Mouse (Mus musculus) heart, postnatal 36 days (tissue): ENCODE measurements at regions not wholly inside any gene's neighbourhood (a gene's known extent, or its start where the extent isn't known, plus 50 kb on each side); places are given as distances from the start of the nearest gene placed in this dataset.
"Not testable (repeated sequence)": the region's sequence is repeated elsewhere in the genome, so short reads cannot be mapped to it uniquely, and the experiment has no call there.

Source experiments
- DNase-seq, 2 experiments: peaks; one replicate each; pipeline ENCODE4 v3.0.0; 2021 to 2022
- intact Hi-C: fragments of 180-260 bp; cut with DNase I; formaldehyde crosslinking; loops from one replicate; pipeline ENCODE4 v1.15.1; 2025

- intact Hi-C loops = no loop called here
- no peak for DNase-seq
Measured at GRCm38 (mm10) chr7:113010150-113010549, 56.4 kb downstream of the Rassf10 start.

DNA sequence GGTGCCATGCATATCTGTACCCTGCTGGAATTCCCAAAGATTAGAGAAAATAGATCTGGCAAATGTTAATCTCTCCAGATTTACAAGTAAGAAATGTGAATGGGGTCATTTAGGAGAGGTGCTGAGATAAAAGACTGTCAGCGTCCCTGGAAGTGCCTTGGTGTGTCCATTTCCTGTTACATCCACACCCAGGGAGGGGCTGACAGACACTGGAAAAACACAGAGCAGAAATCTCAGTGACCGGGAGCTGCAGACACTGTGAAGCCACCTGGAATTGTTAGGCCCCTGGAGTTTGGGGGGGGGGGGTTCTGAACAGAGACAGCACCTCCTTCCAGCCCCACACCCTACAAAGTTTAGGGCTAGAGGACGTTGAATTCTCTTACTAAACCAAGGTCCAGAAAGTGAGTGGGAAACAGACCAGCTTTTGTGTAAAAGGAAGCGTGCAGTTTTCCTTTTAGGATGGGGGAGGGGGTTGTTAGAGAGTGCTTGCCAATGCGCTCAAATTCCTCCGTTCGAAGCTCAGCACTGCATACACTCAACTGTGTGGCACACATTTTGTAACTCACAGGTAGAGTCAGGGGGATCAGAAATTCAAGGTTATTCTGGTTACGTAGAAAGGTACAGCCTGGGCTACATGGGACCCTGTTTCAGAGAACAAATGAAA is 63.5 kb downstream of the Rassf10 start:
- DNase-seq = peak in 1 of 2 experiments; percentile 9
- intact Hi-C loops = no loop called here

GRCm38 (mm10) chr7:113021412-113021811 is 67.7 kb downstream of the Rassf10 start:
- DNase-seq = no peak
- intact Hi-C loops = no loop called here

DNA sequence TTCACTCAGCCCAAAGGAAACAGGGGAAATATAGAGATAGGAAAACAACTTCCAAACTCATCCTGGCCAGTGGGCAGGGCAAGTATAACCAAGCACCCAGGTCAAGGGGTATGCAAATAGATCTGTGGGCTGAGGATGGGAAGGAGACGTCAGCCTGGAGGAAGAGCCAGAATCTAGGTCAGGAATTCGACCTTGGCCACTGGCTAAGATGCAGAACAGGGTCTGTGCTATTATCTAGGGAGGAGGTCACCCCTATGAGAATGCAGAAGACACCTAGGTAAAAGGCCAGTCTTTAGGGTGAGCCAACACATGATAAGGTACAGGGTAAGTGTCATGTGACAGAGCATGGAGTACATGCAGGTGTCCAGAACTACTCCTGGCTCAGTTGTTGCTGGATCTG is 68.8 kb downstream of the Rassf10 start:
- DNase-seq = no peak
- intact Hi-C loops = no loop called here

- DNase-seq = no peak
- intact Hi-C loops = no loop called here
Measured at GRCm38 (mm10) chr7:113025758-113026157, 72.0 kb downstream of the Rassf10 start.

DNA sequence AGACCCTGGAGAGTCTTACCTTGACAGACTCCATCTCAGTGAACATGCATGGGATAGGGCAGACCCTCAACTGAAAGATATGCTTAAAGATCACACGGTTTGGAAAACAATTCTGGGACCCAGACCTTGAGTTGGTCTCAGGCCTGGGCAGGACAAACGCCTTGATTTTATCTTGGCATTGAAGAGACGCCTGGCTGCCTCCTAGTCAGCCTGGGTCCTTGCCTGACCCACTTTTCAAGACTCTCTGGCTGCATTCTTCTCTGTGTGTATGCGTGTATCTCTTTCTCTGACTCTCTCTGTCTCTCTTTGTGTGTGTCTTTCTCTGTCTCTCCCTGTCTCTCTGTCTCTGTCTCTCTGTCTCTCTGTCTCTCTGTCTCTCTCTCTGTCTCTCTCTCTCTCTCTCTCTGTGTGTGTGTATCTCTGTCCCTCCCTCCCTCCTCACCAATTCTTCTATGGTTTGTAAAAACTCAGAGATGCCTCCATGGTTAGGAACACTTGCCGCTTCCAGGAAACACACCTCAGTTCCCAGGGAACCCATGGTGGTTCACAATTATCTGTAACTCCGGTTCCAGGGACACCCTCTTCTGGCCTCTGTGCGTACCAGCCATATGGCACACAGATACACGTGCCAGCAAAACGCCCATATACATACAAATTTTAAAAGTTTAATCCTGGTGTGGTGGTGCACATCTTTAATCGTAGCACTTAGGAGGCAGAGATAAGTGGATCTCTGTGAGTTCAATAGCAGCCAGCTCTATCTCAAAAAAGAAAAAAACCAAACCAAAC is 72.7 kb downstream of the Rassf10 start:
- intact Hi-C loops = no loop called here
- no peak for DNase-seq

DNA sequence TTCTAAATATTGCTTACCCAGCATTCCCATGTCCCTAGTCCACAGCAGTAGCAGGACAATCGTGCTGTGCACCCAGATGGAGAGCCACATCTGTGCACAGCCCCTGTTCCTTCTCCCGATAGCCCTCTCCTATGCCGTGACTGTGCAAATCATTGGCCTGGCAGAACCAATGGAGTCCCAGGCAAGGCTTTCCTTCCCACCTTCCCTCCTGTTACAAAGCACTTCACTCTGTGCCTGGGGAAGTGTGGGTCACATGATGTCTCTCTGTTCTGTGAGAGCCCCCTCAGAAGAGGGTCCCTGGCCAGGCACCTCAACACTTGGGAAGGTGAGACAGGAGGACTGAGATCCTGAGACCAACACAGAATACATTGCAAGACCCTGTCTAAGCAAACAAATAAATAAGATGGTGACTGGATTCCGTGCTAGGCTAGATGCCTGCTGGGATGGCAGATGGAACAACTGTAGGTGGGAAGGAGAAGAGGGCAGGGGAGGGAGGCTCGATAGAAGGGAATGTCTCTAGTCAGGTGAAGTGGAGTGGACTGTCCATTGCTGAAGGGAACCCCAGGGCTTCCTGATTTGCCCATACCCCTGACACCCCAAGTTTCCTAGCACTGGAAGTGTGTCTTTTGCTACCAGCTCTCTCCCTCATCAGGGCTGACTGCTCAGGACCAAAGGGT is 73.5 kb downstream of the Rassf10 start:
- intact Hi-C loops = no loop called here
- DNase-seq = no peak

GRCm38 (mm10) chr7:113030053-113030752 is 76.4 kb downstream of the Rassf10 start:
- no peak for DNase-seq
- intact Hi-C loops = no loop called here

- intact Hi-C loops = no loop called here
- no peak for DNase-seq
Measured at GRCm38 (mm10) chr7:113035751-113036150, 82.0 kb downstream of the Rassf10 start.

GRCm38 (mm10) chr7:113037825-113038613 is 84.3 kb downstream of the Rassf10 start:
- DNase-seq = no peak
- intact Hi-C loops = no loop called here

GRCm38 (mm10) chr7:113038906-113039671 is 85.3 kb downstream of the Rassf10 start:
- intact Hi-C loops = no loop called here
- DNase-seq = no peak

GRCm38 (mm10) chr7:113045613-113046159 is 91.9 kb downstream of the Rassf10 start:
- DNase-seq, intact Hi-C loops: not testable (repeated sequence)

- intact Hi-C loops = no loop called here
- no peak for DNase-seq
Measured at GRCm38 (mm10) chr7:113046406-113046805, 92.6 kb downstream of the Rassf10 start.

DNA sequence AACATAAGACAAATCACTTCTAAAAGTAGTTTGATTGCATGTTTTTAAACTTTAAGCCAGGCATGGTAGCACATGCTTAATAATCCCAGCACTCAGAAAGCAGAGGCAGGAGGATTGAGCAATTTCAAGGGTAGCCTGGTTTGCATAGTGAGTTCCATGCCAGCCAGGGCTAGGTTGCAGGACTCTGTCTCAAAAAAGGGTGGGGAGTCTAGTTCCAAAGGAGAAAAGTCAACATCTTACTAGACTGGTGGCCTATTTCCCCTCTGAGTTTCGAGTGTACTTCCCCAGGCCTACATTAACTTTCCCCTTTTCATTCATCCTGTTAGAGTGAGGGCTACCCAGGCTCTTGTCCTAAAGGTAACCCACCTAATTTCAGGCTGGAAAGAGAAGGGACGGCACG is 93.8 kb downstream of the Rassf10 start:
- DNase-seq = no peak
- intact Hi-C loops = no loop called here

GRCm38 (mm10) chr7:113048097-113048795 is 94.5 kb downstream of the Rassf10 start:
- DNase-seq = no peak
- intact Hi-C loops = no loop called here

- intact Hi-C loops = no loop called here
- no peak for DNase-seq
Measured at GRCm38 (mm10) chr7:113049440-113049839, 95.7 kb downstream of the Rassf10 start.

DNA sequence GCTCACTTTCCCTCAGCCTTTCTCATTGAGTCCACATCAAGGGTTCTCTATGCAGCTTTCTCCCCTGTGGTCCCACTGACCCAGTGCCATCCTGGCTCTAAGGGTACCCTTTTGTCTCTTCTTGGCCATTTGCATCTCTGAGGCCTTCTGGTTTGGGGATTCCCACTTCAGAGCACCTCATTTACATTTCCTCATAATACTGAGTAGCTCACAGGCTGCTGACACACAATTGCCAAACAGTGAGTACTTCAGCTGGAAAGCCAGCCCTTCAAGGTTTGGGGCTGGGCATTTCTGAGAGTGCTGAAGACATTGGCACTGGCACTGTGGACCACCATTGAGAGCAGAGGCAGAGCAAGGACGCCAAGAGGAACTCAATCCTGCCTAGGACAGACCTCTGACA is 99.2 kb downstream of the Rassf10 start:
- no peak for DNase-seq
- intact Hi-C loops = no loop called here

GRCm38 (mm10) chr7:113056421-113056820 is 102.7 kb downstream of the Rassf10 start:
- no peak for DNase-seq
- intact Hi-C loops = no loop called here
